Mouse (Mus musculus) MEL (cell line): Measurements from ENCODE around the gene Gm10073.

Source experiments
- CTCF ChIP-seq, 3 experiments: IDR thresholded peaks in 2 of 3; conservative IDR thresholded peaks in 1 of 3; 2 replicates each; pipeline ENCODE4 v1.5.1; 2011 to 2012; ENCODE audit warnings: low read length in 3 of 3, low read depth in 2 of 3, mild to moderate bottlenecking in 2 of 3, improper control_type of control experiment in 1 of 3, inconsistent platforms in 1 of 3, mixed read lengths in 1 of 3, moderate library complexity in 1 of 3; ENCODE audit not compliant: control insufficient read depth in 1 of 3, insufficient read depth in 1 of 3, poor library complexity in 1 of 3, severe bottlenecking in 1 of 3
- POLR2A ChIP-seq, 2 experiments: IDR thresholded peaks; 2 replicates each; pipeline ENCODE4 v1.6.1; 2011 to 2012; ENCODE audit warnings: low read length in 2 of 2, mild to moderate bottlenecking in 2 of 2, control low read depth in 1 of 2, improper control_type of control experiment in 1 of 2, low read depth in 1 of 2, moderate library complexity in 1 of 2; ENCODE audit not compliant: control insufficient read depth in 1 of 2, insufficient read depth in 1 of 2, poor library complexity in 1 of 2
- TCF12 ChIP-seq: IDR thresholded peaks from 2 replicates; pipeline ENCODE4 v1.6.1; 2014; ENCODE audit warnings: low read depth, mild to moderate bottlenecking, inconsistent platforms, low read length, improper control_type of control experiment, moderate library complexity

DNA sequence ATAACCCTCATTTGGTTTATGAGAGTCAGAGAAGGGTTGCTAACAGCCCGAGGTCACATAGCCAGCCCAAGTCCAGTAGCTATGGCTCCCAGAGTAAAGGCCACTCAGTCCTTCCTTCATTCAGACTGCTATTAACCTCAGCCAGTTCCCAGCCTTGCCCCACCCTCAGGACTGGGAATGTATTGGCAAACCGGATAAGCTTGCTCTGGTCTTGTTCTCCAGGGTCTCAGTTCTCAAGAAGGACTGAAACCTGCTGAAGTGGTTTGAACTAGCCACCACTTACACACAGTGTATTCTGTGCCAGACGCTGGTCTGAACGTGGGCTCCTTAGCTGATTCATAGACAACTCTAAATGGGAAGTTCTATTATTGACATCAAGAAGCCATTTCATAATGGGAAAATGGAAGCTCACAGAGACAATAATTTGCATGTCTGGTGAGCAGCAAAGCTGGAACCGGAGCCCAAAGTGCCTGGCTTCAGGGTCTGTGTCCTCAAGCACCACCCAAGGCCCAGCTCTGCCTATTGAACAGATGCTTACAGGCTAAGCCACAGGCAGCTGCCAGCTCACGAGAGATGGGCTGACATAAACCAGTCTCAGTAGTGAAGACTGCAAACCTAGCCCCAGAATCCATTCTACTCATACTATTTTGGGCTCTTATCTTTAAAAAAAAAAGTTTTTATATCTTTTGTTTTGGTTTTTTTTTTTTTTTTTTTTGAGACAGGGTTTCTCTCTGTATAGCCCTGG, 8.3 kb upstream of the Gm10073 start:
- TF ChIP-seq TCF12 (no peak), POLR2A (IDR thresholded peaks at IDR 0.05; ENCODE audit: control insufficient read depth in 1 of 2, insufficient read depth in 1 of 2, low read depth in 1 of 2, low read length in 2 of 2, poor library complexity in 1 of 2) (no peak), CTCF (IDR thresholded peaks at IDR 0.05 in 2 of 3, conservative IDR thresholded peaks at IDR 0.05 in 1 of 3; ENCODE audit: control insufficient read depth in 1 of 3, insufficient read depth in 1 of 3, low read depth in 2 of 3, low read length in 3 of 3, poor library complexity in 1 of 3, severe bottlenecking in 1 of 3) (no peak)
